Mouse (Mus musculus): ENCODE results near the gene Uchl4. TPM values are rescaled to one million over a fixed set of nuclear protein-coding genes. Genes with fewer than 3 reads are reported as not detected.
A peak's percentile ranks its signal among the peaks of the same experiment; 100 is the strongest.

Uchl4 gene
- total RNA-seq, 1 experiment from 2014 or later = 1.6 TPM

DNA sequence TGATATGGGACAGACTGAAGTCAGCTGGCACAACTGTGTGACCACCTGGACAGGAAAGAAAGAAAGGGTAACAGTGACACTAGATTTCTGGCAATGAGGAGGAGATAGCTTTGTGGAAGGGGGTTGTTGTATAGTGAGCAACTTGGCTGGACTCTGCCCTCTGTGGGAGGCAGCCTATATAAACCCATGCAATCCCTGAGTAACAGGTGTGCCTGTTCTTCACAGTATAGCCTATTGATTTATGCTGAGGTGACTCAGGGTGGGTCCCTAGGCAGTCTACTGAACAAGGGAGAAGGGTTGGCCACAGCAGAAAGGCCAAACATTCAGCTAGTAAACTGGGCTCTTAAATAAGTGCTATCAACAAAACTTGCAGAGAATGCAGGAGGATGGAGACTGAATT, 9.2 kb upstream of the Uchl4 start:
- no peak for ATAC-seq (replicated peaks; ENCODE audit: insufficient number of reproducible peaks, low FRiP score, low TSS enrichment, poor library complexity, severe bottlenecking)

DNA sequence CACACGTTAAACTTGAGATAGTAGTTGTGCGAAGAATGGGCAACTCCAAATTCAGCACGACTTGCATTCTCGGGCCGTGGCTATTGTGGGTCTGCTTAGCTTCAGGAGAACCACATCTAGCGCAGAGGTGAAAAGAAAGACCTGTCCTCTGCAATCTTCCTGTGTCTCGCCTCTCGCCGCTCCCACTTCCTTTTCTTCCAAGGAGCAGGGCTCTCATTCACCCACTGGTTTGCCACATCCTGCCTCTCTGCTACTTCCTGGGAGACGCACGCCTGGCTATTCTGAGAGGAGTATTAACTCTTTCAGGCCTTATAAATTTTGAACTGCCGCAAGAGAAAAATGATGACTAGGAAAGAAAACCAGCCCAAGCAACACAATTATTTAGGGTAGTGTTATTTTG, 7.3 kb upstream of the Uchl4 start:
- no peak for ATAC-seq (replicated peaks; ENCODE audit: insufficient number of reproducible peaks, low FRiP score, low TSS enrichment, poor library complexity, severe bottlenecking)

DNA sequence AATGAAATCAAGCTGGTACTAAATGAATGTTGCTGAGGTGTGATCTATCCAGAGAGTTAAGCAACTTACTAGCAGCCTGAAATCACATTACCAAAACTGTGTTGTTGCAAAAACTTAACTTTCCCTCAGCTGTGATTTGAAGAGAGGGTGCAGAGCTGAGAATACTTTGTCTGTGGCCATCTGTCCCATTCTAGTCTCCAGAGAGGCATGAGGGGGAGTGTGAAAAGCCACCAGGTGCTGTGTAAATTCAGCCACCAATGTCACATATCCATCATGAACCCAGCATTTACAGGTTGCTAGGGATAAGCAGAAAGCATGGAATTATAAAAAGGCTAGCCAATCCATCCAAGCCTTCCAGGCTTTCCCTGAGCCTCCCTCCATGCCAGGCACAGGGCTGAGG, 6.0 kb upstream of the Uchl4 start:
- no peak for ATAC-seq (replicated peaks; ENCODE audit: insufficient number of reproducible peaks, low FRiP score, low TSS enrichment, poor library complexity, severe bottlenecking)

GRCm38 (mm10) chr9:64231171-64231570, 3.8 kb upstream of the Uchl4 start:
- ATAC-seq (replicated peaks; ENCODE audit: insufficient number of reproducible peaks, low FRiP score, low TSS enrichment, poor library complexity, severe bottlenecking) = no peak

GRCm38 (mm10) chr9:64231674-64232073, 3.3 kb upstream of the Uchl4 start:
- ATAC-seq (replicated peaks; ENCODE audit: insufficient number of reproducible peaks, low FRiP score, low TSS enrichment, poor library complexity, severe bottlenecking) = no peak

GRCm38 (mm10) chr9:64232257-64232957, 2.6 kb upstream of the Uchl4 start:
- no peak for ATAC-seq (replicated peaks; ENCODE audit: insufficient number of reproducible peaks, low FRiP score, low TSS enrichment, poor library complexity, severe bottlenecking)

DNA sequence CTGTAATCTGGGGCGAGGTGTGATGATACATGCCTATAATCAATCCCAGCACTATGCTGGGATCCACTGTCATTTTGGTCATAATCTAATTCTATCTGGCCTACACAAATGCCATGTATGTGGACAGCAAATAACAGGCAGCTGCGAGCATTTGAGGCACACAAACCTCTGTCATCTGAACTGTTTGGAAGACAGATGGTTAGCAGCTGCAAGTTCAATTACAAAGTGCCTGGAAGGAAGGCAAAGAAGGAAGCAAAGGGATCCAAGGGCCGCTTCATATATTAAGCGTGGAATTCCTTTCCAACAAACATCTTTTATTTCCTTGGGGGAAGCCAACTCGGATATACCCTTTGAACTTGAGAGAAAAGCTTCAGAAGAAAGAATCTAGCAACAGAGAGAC, 1.3 kb upstream of the Uchl4 start:
- no peak for ATAC-seq (replicated peaks; ENCODE audit: insufficient number of reproducible peaks, low FRiP score, low TSS enrichment, poor library complexity, severe bottlenecking)

DNA sequence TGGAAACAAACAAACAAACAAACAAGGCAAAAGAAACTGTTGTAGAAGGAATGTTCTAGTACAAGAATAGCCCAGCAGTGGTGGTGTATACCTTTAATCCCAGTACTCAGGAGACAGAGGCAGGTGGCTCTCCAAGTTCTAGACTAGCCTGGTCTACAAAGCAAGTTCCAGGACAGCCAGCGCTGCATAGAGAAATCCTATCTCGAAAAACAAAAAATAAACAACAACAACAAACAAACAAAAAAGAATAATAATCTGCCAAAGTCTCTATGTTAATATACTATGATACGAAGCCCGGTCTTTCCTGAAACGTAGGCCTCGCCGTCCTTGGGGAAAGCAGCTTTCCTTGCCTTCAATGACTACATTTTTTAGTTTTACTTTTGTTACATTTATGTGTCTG, 1.1 kb downstream of the Uchl4 start:
- no peak for ATAC-seq (replicated peaks; ENCODE audit: insufficient number of reproducible peaks, low FRiP score, low TSS enrichment, poor library complexity, severe bottlenecking)

GRCm38 (mm10) chr9:64240116-64240515, 5.1 kb downstream of the Uchl4 start:
- no peak for ATAC-seq (replicated peaks; ENCODE audit: insufficient number of reproducible peaks, low FRiP score, low TSS enrichment, poor library complexity, severe bottlenecking)

- 0 out of 2 replicates have a peak, but pooled peaks have one; percentile 13 for ATAC-seq (replicated peaks; ENCODE audit: insufficient number of reproducible peaks, low FRiP score, low TSS enrichment, poor library complexity, severe bottlenecking)
Measured at GRCm38 (mm10) chr9:64240681-64241080, 5.7 kb downstream of the Uchl4 start.

GRCm38 (mm10) chr9:64242381-64242831, 7.4 kb downstream of the Uchl4 start:
- peak; percentile 90 for ATAC-seq (replicated peaks; ENCODE audit: insufficient number of reproducible peaks, low FRiP score, low TSS enrichment, poor library complexity, severe bottlenecking)

DNA sequence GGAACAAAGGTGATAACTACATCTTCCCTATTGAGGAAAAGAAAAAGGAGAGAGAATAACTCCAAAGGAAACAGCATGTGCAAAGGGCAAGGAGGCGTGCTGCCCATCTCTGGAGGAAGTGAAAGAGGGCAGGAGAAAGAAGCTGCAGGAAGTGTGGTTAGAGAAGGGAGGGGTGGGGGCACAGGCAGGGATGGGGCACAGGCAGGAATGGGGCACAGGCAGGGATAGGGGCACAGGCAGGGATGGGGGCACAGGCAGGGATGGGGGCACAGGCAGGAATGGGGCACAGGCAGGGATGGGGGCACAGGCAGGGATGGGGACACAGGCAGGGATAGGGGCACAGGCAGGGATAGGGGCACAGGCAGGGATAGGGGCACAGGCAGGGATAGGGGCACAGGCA, 14.4 kb downstream of the Uchl4 start:
- 0 out of 2 replicates have a peak, but pooled peaks have one; percentile 22 for ATAC-seq (replicated peaks; ENCODE audit: insufficient number of reproducible peaks, low FRiP score, low TSS enrichment, poor library complexity, severe bottlenecking)

- no peak for ATAC-seq (replicated peaks; ENCODE audit: insufficient number of reproducible peaks, low FRiP score, low TSS enrichment, poor library complexity, severe bottlenecking)
Measured at GRCm38 (mm10) chr9:64250111-64250730, 15.2 kb downstream of the Uchl4 start.

- no peak for ATAC-seq (replicated peaks; ENCODE audit: insufficient number of reproducible peaks, low FRiP score, low TSS enrichment, poor library complexity, severe bottlenecking)
Measured at GRCm38 (mm10) chr9:64252591-64253020, 17.6 kb downstream of the Uchl4 start.

GRCm38 (mm10) chr9:64253021-64253904, 18.3 kb downstream of the Uchl4 start, which contains the start of gene Map2k1:
Map2k1 (minus strand) TSS chr9:64253631.
- ATAC-seq (replicated peaks; ENCODE audit: insufficient number of reproducible peaks, low FRiP score, low TSS enrichment, poor library complexity, severe bottlenecking) = peak; percentile 98

DNA sequence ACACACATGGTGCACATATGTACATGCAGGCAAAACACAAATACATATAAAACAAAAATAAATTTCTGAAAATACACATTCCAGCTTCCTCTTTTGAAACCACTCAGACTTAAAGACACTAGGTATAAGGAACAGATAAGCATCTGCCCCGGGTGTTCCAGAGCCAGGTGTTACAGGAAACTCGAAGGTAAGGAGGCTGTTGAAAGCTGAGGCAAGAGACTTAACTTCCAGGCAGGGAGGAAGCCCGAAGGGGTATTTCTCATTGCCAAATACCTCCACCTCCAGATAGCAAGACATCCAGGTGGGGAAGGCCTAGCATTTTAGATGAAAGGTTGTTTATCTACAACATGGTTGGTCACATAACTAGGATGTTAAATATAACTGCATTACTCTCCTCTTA, 20.4 kb downstream of the Uchl4 start:
- ATAC-seq (replicated peaks; ENCODE audit: insufficient number of reproducible peaks, low FRiP score, low TSS enrichment, poor library complexity, severe bottlenecking) = no peak

GRCm38 (mm10) chr9:64256204-64256603, 21.2 kb downstream of the Uchl4 start:
- ATAC-seq (replicated peaks; ENCODE audit: insufficient number of reproducible peaks, low FRiP score, low TSS enrichment, poor library complexity, severe bottlenecking) = no peak

DNA sequence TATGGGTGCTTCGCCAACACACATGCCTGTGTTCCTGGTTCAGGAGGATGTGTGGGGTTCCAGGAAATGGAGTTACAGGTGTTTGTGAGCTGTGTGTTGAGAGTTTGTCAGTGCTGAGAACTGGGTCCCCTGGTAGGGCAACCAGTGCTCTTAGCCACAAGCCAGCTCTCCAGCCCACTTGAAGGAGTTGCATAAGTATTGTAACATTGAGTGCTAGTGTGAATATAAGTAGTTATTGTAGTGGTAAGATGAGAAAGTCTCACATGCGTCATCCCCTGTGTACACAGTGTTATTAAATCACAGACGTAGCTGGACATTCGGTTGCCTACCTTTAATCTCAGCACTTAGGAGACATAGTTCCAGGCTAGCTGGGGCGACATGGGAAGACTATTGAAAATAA, 24.9 kb downstream of the Uchl4 start:
- no peak for ATAC-seq (replicated peaks; ENCODE audit: insufficient number of reproducible peaks, low FRiP score, low TSS enrichment, poor library complexity, severe bottlenecking)

- ATAC-seq (replicated peaks; ENCODE audit: insufficient number of reproducible peaks, low FRiP score, low TSS enrichment, poor library complexity, severe bottlenecking) = no peak
Measured at GRCm38 (mm10) chr9:64261023-64261422, 26.0 kb downstream of the Uchl4 start.

Data from monocyte, adult 5-6 weeks (primary cell).